Mouse (Mus musculus) urinary bladder, postnatal 4 days (tissue): ENCODE measurements at regions not wholly inside any gene's neighbourhood (a gene's known extent, or its start where the extent isn't known, plus 50 kb on each side); places are given as distances from the start of the nearest gene placed in this dataset.

Source experiments
- DNase-seq, 2 experiments: peaks; one replicate each; pipeline ENCODE4 v3.0.0; 2021 to 2022; ENCODE audit warnings: low spot score in 2 of 2

DNA sequence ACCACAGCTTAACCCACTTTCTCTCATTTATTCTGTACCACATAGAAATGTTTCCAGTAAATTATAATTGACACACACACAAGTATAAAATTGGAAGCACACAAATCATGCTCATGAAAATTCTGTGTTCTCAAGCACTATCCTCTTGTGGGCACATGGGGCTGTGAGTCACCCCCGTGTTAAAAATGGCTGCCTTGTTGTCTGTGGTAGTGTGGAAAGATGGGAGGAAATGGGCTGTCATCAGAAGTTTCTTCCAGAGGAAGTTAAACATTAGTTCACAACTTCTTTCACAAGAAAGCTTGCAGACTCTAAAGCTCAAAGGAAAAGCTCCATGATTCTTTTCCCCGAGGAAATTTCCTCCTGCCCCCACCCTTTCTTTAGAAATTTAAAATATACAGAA, 329.5 kb upstream of the Hnrnpa3 start:
- no peak for DNase-seq

DNA sequence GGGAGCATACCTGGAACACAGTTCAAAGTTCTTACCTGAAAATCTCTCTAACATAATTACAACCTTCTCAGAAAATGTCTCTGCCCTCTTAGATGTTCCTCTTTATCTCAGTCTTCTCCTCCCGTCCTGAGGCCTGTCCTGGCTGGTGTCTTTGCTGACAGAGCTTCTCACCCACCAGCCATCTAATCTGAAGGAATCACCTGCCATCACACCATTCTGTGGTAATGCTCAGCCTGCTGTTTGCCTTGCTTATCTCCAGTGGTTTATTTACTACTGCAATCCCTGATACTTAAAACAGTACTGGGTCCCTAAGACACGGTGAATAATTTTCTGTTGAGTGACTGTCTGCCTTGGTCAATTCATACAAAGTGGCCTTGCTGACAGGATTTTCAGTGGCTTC, 317.8 kb upstream of the Hnrnpa3 start:
- DNase-seq: no peak

DNA sequence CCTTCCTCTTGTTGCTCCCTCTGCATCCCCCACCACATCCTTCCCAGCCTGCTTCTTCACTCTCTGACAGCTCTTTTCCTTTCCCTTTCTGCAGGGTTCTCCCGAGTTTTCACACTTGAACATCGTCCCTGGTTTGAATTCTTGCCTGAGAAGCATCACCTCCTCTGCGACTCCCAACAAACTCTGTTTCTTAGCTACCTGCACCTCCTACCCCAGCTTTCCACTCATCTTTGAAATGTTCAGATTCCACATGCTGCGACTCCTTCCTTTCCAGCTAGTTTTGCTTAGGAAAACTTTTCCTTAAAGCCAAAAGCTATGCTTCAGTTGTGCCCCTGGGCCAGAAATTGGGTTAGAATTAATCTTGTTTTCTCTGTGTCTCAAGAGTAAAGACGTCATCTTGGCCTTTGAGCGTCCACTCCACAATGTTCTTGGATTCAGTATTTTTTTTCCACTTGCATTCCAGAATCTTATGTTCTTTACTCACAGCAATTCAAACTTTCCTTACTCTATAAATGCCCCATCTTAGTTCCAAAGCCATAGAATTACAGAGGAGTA, 317.3 kb upstream of the Hnrnpa3 start:
- DNase-seq: no peak

DNA sequence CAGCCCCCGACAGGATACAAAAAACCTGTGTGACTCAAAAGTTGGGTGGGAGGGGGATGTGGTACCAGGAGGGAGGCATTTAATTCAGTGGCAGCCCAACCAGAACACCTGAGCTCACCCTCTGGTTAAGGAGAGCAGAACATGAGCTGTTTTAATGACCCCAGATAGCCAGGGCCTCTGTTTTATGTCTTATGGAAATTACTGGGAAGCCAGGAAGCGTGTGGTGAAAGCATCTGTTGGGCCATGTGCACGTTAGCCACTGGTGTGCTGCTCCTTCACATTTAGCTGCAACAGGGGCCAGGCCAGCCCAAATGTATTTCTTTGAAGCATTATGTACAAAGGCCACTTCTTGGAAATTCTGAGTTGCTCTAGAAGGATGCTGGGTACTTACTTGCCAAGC, 308.2 kb upstream of the Hnrnpa3 start:
- no peak for DNase-seq

DNA sequence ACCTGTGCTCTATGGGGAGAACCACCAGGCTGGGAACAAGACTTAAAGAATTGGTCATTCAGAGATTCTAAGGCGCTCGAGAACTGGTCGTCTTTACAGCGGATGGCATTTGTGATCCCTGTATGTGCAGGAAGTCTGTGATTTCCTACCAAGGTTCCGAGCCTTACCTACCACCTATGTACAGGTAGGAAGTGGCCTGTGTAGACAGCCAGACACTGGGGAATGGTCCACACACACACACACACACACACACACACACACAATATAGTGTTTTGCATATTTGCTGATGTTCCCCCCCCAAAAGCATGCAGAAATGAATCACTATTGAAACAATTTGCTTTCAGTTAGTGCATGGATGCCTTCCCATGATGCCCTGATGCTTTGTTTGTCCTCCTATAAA, 307.1 kb upstream of the Hnrnpa3 start:
- no peak for DNase-seq

DNA sequence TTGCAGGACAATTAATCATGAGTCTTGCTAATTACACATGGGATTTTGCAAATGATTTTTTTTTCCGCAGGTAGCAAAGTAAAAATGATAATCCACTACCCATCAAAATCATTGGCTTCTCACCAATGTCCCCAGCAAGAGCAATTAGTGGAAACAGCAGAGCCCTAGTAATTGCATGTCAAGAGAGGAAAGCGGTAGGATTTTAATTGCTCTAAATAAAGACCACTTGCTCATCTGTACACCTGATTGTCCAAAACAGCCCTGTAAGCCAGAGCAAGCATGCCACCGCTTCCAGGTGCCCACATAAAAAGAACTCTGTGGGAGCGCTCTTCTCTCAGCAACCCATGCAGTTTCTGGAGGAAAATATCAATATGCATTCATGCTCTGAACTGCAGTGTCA, 306.5 kb upstream of the Hnrnpa3 start:
- DNase-seq: no peak

DNA sequence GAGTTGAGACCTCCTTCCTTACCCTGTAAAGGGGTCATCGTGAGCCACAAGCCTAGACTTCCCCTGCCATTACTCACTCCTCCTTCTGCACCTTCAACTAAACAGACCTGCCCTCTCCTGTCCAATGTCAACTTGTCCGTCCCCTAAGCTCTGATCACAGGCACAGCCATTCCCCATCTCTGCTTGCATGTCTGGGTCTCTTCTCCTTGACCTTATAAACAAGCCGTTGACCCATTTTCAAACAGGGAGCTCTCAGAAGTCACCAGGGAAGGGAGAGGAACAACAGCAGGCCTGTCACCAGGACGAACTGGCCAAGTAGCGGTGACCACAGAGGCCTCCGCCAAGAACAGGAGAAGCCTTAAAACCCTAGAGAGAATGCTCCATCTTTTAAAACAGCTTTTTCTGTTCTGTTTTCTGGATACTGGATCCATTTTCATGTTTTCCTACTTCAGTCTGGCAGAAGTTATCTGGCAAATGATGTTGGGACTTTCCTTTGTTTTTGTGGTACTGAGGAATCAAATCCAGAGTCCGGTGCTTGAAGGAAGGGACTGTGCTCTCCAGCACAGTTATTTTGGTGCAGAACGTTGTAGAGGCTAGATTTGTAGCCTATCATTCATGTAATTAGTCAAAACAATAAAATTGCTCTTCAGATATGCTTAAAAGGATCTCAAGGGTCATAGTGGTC, 302.2 kb upstream of the Hnrnpa3 start:
- no peak for DNase-seq

DNA sequence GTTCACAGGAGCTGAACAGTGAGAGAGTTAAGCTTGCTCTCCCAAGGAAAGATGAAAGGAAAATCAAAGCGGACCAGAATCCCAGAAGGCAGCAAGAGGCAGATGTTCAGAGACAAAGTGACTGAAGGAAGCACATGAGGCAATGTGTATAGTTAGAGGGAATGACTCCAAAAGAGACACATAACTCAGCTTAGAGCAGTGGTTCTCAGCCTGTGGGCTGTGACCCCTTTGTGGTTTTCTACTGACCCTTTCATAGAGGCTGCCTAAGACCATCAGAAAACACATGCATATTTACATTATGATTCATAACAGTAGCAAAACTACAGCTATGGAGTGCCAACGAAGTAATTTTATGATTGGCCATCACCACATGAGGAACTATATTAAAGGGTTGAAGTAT, 301.5 kb upstream of the Hnrnpa3 start:
- DNase-seq: no peak

DNA sequence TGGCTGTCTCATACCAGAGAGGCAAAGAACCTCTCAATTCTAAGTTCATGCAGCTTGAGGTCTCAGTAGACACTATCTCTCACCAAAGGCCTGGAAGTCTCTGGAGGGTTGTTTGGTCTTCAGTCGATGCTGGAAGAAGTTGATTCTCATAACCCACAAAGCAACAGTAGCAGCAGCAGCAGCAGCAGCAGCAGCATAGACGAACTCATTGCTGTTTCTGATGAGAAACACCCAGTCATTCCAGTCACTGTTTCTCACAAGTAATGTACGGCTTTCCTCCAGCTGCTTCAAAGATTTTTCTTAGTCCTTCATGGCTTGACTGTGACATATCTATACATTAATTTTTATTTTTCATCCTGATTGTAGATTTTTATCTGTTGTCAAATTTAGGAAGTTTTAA, 298.1 kb upstream of the Hnrnpa3 start:
- DNase-seq: no peak

DNA sequence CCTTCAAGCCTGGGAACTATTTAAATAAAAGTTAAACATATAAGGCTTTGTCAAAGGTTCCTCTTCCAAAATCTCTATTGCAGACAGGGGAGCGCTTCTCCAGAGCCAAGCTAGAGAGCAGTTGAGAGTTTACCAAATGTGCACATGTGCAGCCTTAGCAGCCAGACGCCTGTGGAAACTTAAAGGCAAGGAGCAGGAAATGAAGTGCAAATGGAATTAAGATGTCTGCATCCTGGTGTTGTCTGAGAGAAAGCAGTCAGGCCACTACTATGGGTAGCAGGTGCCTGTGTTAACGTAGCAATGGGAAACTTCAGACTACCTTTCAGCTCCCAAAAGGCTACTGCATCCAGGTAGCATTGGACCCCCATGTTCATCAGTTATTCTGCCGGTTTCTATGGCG, 282.4 kb upstream of the Hnrnpa3 start:
- no peak for DNase-seq

DNA sequence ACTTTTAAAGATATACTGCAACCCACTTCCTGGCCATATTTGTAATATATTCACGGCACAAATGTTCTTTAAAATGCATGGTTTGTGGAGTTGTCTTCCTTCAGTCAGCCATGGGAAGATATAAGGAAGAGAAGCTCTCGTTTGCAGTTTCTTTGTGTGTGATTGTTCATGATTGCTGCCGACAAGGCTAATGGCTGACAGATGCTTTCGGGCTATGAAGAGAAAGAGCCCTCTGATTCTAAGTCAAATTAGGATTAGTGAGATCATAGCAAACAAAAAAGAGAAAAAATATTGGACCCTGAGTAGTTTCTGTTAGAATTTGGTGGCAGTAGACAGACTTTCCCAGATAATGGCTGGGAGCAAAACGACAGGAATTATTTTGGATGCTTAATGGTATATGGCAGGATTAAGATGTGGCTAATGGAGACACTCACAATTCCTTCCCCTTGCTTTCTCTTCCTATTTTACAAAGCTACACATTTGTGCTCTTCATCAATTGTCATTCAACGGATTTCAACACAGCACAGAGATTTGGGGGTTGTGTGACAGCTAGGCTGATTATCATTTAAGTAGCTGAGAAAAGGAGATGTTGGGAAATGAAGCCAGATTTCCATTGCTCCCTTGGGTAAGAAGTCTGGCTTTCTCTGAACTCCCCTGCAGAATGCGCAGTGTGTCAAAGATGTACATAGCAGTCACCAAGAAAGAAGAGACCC, 273.4 kb upstream of the Hnrnpa3 start:
- no peak for DNase-seq

DNA sequence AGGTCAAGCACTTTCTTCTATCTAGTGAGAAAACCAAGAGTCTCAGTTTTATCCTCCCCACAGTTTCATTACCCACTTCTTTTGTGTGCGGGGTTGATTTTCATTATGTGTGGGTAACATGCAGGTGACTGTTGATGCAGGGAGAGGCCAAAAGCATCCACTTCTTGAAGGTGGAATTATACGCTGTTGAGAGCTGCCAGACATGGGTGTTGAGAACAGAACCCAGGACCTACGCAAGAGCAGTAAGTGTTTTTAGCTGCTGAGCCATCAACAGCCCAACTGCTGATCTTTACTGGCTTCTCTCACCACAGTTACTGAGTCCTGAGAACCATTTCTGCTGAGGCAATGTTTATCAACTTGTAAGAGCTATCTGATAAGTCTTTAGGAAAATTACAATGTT, 272.4 kb upstream of the Hnrnpa3 start:
- no peak for DNase-seq

DNA sequence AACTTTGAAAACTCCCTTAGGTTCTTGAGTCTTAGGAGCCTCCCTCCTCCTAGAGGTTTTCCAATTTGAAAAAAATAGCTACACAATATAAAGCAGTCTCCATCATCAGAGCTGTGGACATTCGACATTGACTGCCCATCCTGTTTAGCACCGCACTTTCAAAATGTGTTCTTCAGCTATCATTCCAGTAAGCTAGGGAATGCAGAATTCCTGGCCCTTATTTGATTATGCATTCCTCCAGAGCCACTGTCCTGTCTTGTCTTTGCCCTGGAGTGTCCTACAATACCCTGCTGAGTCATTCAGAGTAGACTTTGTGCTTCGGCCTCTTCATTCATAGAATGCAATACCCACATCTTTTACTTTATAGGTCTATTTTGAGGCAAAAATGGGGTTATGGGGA, 267.0 kb upstream of the Hnrnpa3 start:
- DNase-seq: no peak

DNA sequence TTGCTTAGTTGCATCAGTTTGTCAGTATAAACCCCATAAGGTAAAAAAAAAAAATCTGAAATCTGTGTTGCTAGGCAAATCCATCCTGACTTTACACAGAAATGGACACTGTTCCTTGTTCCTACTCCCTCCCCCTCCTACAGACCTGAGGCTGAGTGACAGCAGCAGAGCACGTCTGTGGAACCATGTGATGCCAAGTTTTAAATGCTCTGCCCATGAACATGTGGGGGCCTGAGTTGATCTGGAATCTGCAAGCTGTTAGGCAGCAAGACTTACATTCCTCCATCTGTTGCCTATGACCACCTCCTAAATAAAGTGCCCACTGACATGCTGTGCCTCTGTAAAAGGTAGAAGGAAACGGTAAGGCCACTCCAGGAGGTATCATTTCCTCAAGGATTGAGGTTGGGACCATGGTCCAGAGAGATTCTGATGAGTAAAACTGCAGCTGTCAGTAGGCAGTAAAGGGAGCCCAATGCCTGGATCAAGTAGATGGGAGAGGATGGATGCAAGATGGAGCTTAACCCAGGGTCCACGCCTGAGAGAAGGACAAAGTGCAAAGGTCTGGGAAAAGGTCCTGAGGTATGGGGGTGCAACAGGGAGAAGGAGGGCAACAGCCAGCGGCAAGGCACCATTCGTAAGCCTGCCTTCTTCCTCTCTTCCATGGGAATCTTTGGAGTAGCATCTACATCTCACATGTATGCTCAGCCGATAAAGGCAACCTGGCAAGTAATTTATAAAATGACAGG, 264.0 kb upstream of the Hnrnpa3 start:
- DNase-seq: no peak

DNA sequence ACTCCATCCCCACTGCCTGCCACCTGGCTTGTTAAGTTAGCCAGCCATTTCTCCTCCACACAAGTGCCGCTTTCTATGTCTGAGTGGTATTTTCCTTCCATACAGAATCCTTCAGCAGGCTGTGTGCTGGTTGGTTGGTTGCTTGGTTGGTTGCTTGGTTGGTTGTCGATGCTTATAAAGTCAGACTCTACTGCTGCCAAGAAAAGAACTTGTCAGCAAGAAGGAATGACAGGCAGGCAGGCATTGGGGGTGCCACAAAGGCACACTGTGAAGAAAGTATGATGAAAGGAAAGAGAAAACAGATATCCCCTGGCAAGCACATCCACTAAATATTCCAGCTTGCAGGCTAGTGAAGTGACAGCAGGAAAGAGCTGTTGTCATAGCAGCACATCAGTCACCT, 263.0 kb upstream of the Hnrnpa3 start:
- DNase-seq: no peak

DNA sequence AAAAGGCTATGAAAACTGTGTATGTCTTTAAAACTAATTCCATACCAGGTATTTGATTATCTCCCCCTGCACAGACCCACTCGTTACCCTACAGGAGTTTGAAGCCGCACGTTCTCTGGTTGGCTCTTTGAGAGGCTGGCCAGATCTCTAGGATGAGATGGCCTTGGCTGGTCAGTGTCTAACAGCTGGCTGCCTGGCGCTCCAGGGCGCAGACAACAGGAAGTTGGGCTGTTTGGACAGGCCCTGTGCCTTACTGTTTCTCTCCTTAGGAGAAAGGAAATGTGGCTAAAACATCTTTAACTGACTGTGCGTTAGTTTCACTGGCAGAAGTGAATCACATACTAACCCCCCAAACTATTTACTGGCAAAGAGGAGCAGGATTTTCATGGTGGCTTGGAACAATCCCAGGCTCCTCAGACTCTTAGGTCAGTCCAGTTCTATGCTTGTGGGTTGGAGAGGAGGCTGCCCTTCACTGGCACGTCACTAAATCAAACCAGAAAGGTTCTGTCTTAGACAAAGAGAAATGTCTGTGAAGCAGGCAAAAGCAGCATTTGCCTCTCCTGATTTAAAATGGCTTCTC, 258.7 kb upstream of the Hnrnpa3 start:
- DNase-seq: no peak

DNA sequence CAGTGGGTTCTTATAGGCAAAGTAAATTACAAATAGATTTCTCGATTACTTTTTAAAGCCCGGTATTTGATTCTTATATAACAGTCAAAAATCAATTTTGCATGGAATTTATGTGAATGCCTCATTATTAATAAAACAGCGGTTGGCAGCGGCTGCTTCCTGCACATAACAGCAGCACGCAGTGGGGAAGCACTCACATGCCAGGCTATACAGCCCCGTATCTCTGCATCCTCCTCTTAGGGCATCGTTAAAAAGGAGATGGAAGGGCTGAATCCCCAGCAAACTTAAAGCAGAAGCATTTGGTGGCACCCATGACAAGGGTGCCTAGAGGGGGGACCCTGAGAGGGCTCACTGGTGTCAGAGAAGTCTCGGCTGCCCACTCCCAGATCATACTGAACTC, 255.3 kb upstream of the Hnrnpa3 start:
- DNase-seq: no peak

DNA sequence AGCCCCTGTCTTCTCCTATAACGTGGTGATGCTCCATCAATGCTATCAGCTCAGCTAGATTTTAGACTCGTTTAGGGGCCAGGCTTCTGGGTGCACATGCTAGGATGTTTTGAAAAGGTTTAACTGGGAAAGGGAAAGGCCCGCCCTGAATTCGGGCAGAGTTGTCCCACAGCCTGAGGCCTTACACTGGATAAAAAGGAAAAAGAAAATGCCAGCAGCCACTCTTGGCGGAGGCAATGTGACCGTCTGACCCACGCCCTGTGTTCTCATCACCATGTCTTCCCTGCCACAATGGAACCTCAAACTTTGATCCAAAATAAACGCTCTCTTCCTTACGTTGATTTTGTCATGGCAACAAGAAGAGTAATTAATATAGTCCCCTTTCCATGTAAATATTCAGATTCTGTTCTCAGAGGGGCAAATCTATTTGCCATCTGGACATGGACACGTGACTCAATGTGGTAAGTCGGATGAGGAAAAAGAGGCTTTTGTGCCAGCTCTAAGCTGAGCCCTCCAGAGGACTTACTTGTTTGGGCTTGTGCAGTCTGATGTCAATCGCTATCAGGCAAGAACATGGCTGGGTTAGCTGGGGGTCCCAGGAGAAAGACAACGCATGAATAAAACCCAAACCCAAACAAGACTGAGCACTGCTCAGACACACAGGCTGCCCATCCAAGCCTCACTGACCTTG, 253.4 kb upstream of the Hnrnpa3 start:
- DNase-seq: no peak

DNA sequence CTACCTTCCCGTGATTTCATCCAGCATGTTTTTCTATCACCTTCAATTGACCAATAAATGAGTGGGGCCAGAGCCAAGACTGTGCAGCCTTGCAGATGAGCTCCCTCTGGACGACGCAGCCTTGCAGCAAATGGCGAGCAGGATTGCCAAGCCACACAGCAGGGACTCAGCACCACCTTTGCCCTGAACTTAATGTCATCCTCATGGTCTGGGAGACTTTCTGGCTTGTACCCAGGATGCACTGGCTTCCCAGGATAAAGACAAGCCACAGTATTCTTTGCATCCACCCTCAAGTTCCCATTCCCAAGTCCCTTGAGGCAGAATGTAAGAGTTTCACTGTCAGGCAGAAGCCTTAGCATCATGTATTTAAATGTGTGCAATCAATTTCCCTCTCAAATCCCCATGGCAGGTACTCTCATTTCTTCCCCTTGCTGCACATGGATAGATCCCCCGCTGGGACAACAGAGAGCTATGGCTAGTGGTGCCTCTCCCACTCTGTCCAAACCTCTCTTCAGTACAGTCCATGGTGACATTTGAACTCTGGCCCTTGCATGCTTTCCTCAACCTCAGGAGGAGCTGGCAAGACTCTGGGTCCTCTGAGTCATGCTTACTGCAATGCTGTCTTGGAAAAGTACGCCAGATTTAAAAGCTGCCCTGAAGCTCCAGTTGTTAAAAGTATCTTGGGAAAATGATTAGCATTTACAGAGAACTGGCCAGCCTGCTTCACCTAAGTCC, 252.2 kb upstream of the Hnrnpa3 start:
- no peak for DNase-seq

DNA sequence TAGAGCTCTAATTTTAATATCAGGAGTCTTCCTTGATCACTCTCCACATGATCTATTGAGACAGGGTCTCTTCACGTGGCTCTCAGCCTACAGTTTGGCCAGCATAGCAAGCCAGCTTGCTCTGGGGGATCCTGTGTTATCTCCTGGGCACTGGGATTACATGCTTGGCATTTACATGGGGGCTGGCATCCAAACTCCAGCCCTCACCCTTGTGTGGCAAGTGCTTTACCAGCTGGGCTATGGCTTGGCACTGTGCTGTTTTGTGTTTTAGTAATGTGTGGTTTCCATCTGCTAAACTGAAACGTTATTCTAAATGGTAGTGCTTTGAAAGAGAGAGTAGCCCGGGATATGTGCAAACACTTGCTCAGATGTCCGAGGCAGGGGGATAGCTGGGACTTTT, 251.5 kb upstream of the Hnrnpa3 start:
- no peak for DNase-seq

DNA sequence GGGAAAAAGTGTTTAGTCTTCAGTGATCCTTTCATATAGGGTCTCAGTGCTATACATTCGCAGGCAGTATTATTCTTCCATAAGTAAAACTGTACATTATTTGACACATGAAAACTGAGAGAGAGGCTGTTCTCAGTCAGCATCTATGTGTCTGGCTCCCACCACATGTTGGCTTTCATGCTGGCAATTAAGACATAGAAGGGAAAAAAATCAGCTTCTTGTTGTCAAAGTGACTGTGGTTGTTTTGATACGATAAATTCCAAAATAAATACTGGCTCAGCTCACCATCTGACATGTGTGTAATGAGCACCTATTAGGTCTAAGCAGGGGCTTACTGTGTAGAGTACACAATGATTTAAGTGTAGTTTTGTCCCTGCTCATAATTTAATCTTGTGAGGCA, 251.0 kb upstream of the Hnrnpa3 start:
- DNase-seq: no peak
